Mouse (Mus musculus) layer of hippocampus, adult 9-10 months (tissue): ENCODE measurements around the gene Nfix.

Experiments
- DNase-seq: peaks from one replicate; pipeline ENCODE4 v3.0.0; 2022; ENCODE audit warnings: low spot score

The Nfix gene

GRCm38 (mm10) chr8:84715893-84716468 lies 84.2 kb downstream of the Nfix start:
- no peak for DNase-seq

GRCm38 (mm10) chr8:84714161-84714560 lies 86.0 kb downstream of the Nfix start:
- DNase-seq: no peak

GRCm38 (mm10) chr8:84713381-84713780 lies 86.8 kb downstream of the Nfix start:
- no peak for DNase-seq

GRCm38 (mm10) chr8:84712759-84713120 lies 87.4 kb downstream of the Nfix start:
- no peak for DNase-seq

- no peak for DNase-seq
Measured at GRCm38 (mm10) chr8:84711933-84712758, 88.0 kb downstream of the Nfix start.

GRCm38 (mm10) chr8:84711312-84711711 lies 88.8 kb downstream of the Nfix start:
- no peak for DNase-seq

GRCm38 (mm10) chr8:84709931-84710330 lies 90.2 kb downstream of the Nfix start:
- DNase-seq: no peak

- no peak for DNase-seq
Measured at GRCm38 (mm10) chr8:84708774-84709475, 91.2 kb downstream of the Nfix start.

GRCm38 (mm10) chr8:84708071-84708541 lies 92.0 kb downstream of the Nfix start:
- no peak for DNase-seq

- DNase-seq: no peak
Measured at GRCm38 (mm10) chr8:84707267-84707883, 92.8 kb downstream of the Nfix start.

- no peak for DNase-seq
Measured at GRCm38 (mm10) chr8:84706610-84707266, 93.4 kb downstream of the Nfix start.

GRCm38 (mm10) chr8:84705960-84706359 lies 94.2 kb downstream of the Nfix start:
- DNase-seq: no peak

- no peak for DNase-seq
Measured at GRCm38 (mm10) chr8:84704867-84705831, 95.0 kb downstream of the Nfix start.

GRCm38 (mm10) chr8:84704356-84704755 lies 95.8 kb downstream of the Nfix start:
- no peak for DNase-seq

- DNase-seq: no peak
Measured at GRCm38 (mm10) chr8:84703466-84704249, 96.5 kb downstream of the Nfix start.

- DNase-seq: no peak
Measured at GRCm38 (mm10) chr8:84702963-84703465, 97.1 kb downstream of the Nfix start.

GRCm38 (mm10) chr8:84702561-84702960 lies 97.6 kb downstream of the Nfix start:
- DNase-seq: no peak

- no peak for DNase-seq
Measured at GRCm38 (mm10) chr8:84700941-84701911, 98.9 kb downstream of the Nfix start, which contains the start of gene Lyl1. Gene Lyl1 (plus strand): TSS chr8:84701457.
